Mouse (Mus musculus) cerebellum, adult (tissue): ENCODE measurements at regions not wholly inside any gene's neighbourhood (a gene's known extent, or its start where the extent isn't known, plus 50 kb on each side); places are given as distances from the start of the nearest gene placed in this dataset.

Experiments used
- ATAC-seq: cut with Nextera tagmentation; 2 replicates; pipeline ENCODE4 v1.9.2; 2017; ENCODE audit warnings: mild to moderate bottlenecking, moderate library complexity, mixed read lengths; ENCODE audit not compliant: insufficient number of reproducible peaks, low FRiP score, low TSS enrichment

DNA sequence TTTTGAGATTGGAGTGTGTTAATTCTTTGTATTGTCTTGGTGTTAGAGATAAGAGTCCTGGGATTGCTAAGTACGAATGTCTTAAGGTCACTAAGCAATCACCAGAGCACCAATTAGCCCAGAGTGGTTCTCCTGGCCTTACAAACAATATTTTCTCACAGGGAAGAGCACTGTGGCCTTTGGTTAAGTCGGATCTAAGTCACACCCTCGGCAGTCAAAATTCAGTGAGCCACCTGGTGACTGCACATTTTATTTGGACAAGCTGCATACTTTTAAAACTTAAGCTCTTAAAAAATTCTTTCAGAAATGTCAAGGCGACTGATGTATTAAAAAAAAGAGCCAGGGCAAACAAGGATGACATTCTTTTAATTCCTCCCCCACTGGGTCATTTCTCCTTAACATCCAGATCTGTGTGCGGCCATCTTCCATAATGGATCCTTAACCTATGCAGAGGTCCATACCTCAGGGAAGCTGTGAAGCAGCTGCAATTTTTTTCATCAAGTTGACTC, 60.9 kb upstream of the Foxa2 start:
- no peak for ATAC-seq

- no peak for ATAC-seq
Measured at GRCm38 (mm10) chr2:148110149-148110548, 63.4 kb upstream of the Foxa2 start.

GRCm38 (mm10) chr2:148111889-148112288, 65.1 kb upstream of the Foxa2 start:
- ATAC-seq: no peak

DNA sequence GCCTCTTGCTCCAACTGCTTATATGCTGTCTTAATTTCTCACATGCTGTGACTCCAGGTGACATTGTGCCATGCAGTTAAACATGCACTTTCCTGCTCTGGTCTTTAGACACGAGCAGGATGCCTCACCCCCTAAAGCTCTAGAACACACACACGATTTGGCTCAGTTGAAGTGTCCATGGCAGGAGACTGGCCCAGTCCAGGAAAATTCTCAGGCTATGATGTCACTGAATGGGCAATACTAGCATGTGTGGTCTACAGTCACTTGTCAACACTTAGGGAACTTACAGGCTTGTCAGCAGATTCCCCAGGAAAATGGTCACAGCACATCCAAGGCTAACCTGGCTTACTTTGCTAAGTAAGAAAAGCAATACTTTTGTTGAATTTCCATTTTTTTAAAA, 66.4 kb upstream of the Foxa2 start:
- ATAC-seq: no peak

- ATAC-seq: no peak
Measured at GRCm38 (mm10) chr2:148114600-148114999, 67.8 kb upstream of the Foxa2 start.

GRCm38 (mm10) chr2:148116033-148116790, 69.4 kb upstream of the Foxa2 start:
- no peak for ATAC-seq

- ATAC-seq: no peak
Measured at GRCm38 (mm10) chr2:148117420-148117819, 70.7 kb upstream of the Foxa2 start.

- no peak for ATAC-seq
Measured at GRCm38 (mm10) chr2:148121885-148122876, 75.4 kb upstream of the Foxa2 start.

DNA sequence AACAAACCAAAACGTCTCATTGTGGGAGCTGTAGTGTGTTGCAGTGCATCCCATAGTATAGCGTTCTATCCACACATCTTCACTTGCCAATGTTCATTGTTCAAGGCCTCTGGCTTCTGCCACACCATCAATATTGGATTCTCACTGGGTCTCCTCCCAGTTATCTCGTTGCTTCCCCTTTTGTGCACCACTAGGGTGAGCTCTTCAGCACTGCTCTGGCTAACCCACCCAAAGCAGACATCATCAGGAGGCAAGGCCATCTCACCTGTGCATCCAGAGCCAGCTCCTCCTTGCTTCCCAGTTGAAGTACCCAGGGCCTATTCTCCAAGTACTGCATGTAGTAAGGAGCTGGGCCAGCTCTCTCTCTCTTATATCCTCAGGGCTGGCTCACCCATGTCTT, 77.0 kb upstream of the Foxa2 start:
- ATAC-seq: no peak

DNA sequence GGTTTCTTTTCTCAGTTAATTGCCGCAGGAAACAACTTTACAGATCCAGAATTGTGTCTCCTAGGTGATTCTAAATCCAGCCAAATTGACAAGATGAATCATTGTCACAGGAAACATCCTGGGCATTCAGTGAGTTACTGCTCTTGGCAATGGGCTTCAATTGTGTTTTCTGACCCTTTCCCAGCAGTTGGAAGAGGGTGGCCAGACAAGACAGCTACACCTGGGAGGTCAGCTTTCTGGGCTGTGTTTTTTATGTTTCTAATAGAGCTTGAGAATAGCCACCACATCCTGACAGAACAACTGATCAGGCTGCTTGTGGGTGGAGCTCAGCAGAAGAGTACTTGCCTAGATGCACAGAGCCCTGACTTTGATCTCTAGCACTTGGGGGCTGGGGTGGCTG, 87.0 kb upstream of the Foxa2 start:
- no peak for ATAC-seq

GRCm38 (mm10) chr2:148141936-148142335, 95.2 kb upstream of the Foxa2 start:
- no peak for ATAC-seq

- ATAC-seq: no peak
Measured at GRCm38 (mm10) chr2:148144816-148145215, 98.0 kb upstream of the Foxa2 start.

DNA sequence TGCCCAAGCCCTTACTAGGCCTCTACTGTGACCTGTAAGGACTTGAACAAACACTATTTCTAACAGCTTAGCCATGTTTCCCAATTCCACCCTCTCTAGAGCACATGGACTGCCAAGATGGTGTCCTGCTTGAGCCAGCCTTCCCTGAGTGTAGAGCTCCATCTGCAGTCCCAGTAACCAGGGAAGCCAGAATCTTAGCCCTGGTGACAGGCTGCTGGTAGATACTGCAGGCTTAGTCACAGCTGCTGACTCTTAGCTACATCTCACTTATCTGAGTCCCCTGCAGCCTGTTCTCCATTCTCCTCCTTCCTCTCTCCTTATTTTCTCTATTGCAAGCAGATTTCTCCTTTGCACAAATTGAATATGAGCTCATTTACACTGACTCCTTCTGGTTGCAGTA, 101.5 kb upstream of the Foxa2 start:
- no peak for ATAC-seq

- ATAC-seq: no peak
Measured at GRCm38 (mm10) chr2:148149426-148149825, 102.7 kb upstream of the Foxa2 start.

- ATAC-seq: no peak
Measured at GRCm38 (mm10) chr2:148153513-148154271, 106.9 kb upstream of the Foxa2 start.

DNA sequence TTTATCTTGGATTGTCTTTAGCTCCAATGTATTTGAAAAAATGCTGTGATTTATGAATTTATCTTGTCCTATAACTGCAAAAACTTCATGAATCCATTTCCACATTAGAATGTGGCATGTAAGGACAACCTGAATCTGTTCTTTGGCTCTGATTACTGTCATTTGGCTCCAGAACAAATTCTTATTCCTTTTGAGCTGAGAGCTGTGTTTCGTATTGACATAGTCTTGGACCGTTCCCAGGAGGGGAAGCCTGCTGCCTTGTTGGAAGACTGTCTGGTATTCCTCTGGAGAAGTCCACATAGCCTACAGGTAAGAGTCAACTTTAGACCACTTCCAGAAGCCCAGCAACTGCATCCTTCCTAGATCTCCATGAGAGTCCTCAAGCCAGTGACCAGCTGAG, 109.4 kb upstream of the Foxa2 start:
- ATAC-seq: no peak

- ATAC-seq: no peak
Measured at GRCm38 (mm10) chr2:148159028-148159600, 112.3 kb upstream of the Foxa2 start.

DNA sequence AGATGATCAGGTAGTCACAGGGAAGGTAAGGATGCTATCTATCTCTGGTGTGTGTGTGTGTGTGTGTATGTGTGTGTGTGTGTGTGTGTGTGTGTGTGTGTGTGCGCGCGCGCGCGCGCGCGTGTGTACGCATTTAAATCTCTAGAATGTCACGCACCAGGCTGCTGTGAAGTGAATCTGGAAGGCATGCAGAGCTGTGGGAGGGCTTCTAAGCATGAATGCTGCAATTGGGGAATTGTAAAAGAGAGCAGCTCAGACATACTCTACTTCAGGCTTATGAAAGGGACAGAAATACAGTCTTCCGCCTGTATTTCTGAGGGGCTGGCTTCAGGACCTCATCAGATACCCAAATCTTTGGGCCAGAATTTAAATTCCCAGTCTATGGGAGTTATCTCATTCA, 114.2 kb upstream of the Foxa2 start:
- ATAC-seq: no peak

DNA sequence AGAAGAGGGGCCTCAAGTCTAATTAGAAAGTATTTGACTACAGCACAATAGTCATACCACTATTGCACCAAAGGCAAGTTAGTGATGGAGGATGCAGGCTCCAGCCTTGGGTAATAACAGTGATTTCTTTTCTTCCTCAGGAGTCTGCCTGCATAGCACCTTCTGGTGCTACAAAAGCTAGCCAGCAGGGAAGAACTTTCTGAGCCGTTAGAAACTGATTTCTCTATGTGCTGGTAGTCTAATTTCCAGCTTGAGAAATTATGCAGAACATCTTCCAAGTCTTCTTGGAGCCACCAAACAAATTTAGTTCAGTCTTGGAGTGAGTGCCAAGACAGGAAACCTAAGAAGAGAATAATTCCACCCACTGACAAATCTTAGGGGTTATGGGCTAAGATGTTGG, 115.2 kb upstream of the Foxa2 start:
- ATAC-seq: no peak

DNA sequence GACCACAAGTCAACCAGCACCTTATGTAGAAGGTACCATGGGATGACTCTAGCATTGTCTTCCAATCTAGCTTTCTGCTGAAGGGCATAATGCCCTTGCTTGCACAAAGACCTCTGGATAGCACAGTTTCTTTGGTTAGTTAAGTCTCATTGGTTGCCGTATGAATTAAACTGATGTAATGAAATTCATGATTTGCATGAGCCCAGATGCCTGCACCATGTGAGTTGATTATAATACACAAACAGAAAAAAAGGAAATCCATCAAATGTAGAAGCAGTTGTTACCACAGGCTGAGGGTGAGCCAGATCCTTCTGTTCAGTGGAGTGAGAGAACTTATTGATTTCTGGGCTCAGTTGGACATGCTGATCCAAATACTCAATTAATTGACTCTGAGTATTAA, 115.8 kb upstream of the Foxa2 start:
- no peak for ATAC-seq
